Comparison of ENCODE assay signal across 17 mouse cellular contexts in the genomic region with DNA sequence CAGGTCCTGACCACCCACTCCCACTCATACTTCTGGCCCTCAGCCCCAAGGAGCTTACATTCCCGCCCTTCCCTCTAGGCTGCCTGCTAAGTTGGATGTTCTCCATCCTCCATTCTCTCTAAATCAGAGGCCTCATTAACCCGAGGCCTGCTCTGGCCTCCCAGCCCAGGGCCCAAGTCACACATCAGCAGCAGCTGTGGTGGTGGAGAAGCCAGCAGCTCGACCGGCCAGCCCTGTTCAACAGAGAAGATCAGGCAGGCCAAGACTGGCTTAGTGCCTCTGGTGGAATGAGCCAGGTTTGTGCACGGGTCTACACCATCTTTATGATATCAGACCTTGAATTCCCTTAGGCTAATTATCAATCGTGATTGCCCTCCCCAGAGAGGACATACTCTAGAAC. TPM values are rescaled to one million over a fixed set of nuclear protein-coding genes. Genes with fewer than 3 reads are reported as not detected.
DNase-seq lines count a peak whose midpoint lies in the region; ATAC-seq and TF ChIP-seq lines count a peak whose summit lies in the region.
"Had no signal": no experiment of that assay in that cellular context is flagged by ENCODE, and none has a peak within 500 bp of the region (broad histone marks: within the 10 kb centered on the region; RNA-seq: fewer than 3 reads in every experiment).

No protein-coding gene starts in this region.

- no peaks in the 10 kb centered on the region for H3K9me3 ChIP-seq in heart, embryonic 12.5 days (replicated peaks)
- no peaks in the 10 kb centered on the region for H3K9me3 ChIP-seq in hindbrain, embryonic 10.5 days
- H3K9me3 ChIP-seq: liver, embryonic 12.5 days had no signal

- H3K9ac ChIP-seq in heart, embryonic 12.5 days, result no peak overlapping the region
- H3K9ac ChIP-seq: liver, embryonic 12.5 days had no signal

- WGBS in heart, embryonic 12.5 days, result 83% methylated on average over 6 of the region's 6 CpGs
- WGBS in hindbrain, embryonic 10.5 days, result 90% methylated on average over 6 of the region's 6 CpGs
- 88% methylated on average over 6 of the region's 6 CpGs for WGBS in thymus, adult 2 months

- ATAC-seq in heart, embryonic 12.5 days (ENCODE audit: insufficient number of reproducible peaks, low FRiP score), result no peak
- ATAC-seq: liver, embryonic 12.5 days had no signal

- H3K36me3 ChIP-seq in heart, embryonic 12.5 days, result no peaks in the 10 kb centered on the region
- no peaks in the 10 kb centered on the region for H3K36me3 ChIP-seq in hindbrain, embryonic 10.5 days
- H3K36me3 ChIP-seq in thymus, adult 2 months (ENCODE audit: control insufficient read depth, insufficient read depth, low read length), result no peaks in the 10 kb centered on the region
- H3K36me3 ChIP-seq: liver, embryonic 12.5 days had no signal

- no peak for TF ChIP-seq CTCF in thymus, adult 2 months (IDR thresholded peaks at IDR 0.05; ENCODE audit: borderline replicate concordance, control insufficient read depth, extremely low read depth, insufficient read depth, low read length, poor library complexity)

- TF ChIP-seq POLR2A in thymus, adult 2 months (IDR thresholded peaks at IDR 0.05; ENCODE audit: control insufficient read depth, extremely low read depth, insufficient read depth, low read length, poor library complexity), result no peak

- peaks cover 67% of the 10 kb centered on the region for H3K4me1 ChIP-seq in heart, embryonic 12.5 days (replicated peaks)
- 0 out of 2 replicates have a peak, but pooled peaks cover 3% of the 10 kb centered on the region for H3K4me1 ChIP-seq in hindbrain, embryonic 10.5 days (replicated peaks)
- H3K4me1 ChIP-seq in thymus, adult 2 months (replicated peaks; ENCODE audit: control insufficient read depth, insufficient read depth, low read length), result no peaks in the 10 kb centered on the region

- no peaks in the 10 kb centered on the region for H3K27me3 ChIP-seq in heart, embryonic 12.5 days (replicated peaks)
- no peaks in the 10 kb centered on the region for H3K27me3 ChIP-seq in hindbrain, embryonic 10.5 days (ENCODE audit: insufficient read depth, poor library complexity, severe bottlenecking)
- no peaks in the 10 kb centered on the region for H3K27me3 ChIP-seq in thymus, adult 2 months (ENCODE audit: control insufficient read depth, insufficient read depth, low read length)
- H3K27me3 ChIP-seq: liver, embryonic 12.5 days had no signal

- H3K4me2 ChIP-seq in heart, embryonic 12.5 days, result no peak overlapping the region
- H3K4me2 ChIP-seq: liver, embryonic 12.5 days; midbrain, embryonic 11.5 days had no signal

- no peak overlapping the region for H3K4me3 ChIP-seq in heart, embryonic 12.5 days
- no peak overlapping the region for H3K4me3 ChIP-seq in hindbrain, embryonic 10.5 days
- H3K4me3 ChIP-seq in thymus, adult 2 months (ENCODE audit: control insufficient read depth, insufficient read depth, low read length), result no peak overlapping the region
- H3K4me3 ChIP-seq: left cerebral cortex, adult 2 months; liver, embryonic 12.5 days had no signal

- no peak overlapping the region for H3K27ac ChIP-seq in heart, embryonic 12.5 days (ENCODE audit: poor library complexity, severe bottlenecking)
- H3K27ac ChIP-seq in hindbrain, embryonic 10.5 days, result no peak overlapping the region
- H3K27ac ChIP-seq in thymus, adult 2 months (ENCODE audit: control insufficient read depth, insufficient read depth, low read length), result no peak overlapping the region
- H3K27ac ChIP-seq: kidney, postnatal 0 days; left cerebral cortex, adult 2 months; liver, embryonic 12.5 days had no signal

- intact Hi-C loops in heart, postnatal 14 days (cut with DNase I), result no loop called here

- peak; percentile 70 for DNase-seq in heart, adult 9 months (ENCODE audit: low spot score in 2 of 2)
- DNase-seq in urinary bladder, postnatal 14 days (ENCODE audit: low spot score), result peak; percentile 31
- DNase-seq in urinary bladder, adult 18-20 months (ENCODE audit: low spot score in 2 of 2), result no peak
- DNase-seq in heart, postnatal 14 days, result peak; percentile 60 to 72
- no peak for DNase-seq in testis, postnatal 10 days (ENCODE audit: low spot score)
- DNase-seq in hindbrain, embryonic 10.5 days (ENCODE audit: low spot score), result no peak
- DNase-seq in thymus, adult 2 months, result no peak
- DNase-seq: B cell, adult 2 months; cerebellum, adult 18-20 months; cerebellum, postnatal 36 days; kidney, adult 11 months; lung, adult 2 months had no signal

RNA-seq across cellular contexts. Expression of a gene that starts 36.1 kb away (rescaled TPM):
- polyA plus RNA-seq in heart, embryonic 12.5 days (2016; fragmentation: Nextera tagmentation; extraction: Ambion mirVana), result 34.6 and 38.2 TPM in 2 replicates
- 1 to 10 TPM; 9.2 TPM for total RNA-seq in heart, postnatal 14 days (2021)
- polyA plus RNA-seq in hindbrain, embryonic 10.5 days (2016; fragmentation: Nextera tagmentation; extraction: Ambion mirVana), result 63.8 and 87.1 TPM in 2 replicates
- 14.7 and 18.6 TPM in 2 replicates for polyA plus RNA-seq in thymus, adult 2 months (2012; rRNA removed)

Comparison
In these comparisons a context has a peak if more than half of its experiments do, and no peak if none do; other contexts are left out.
1. DNase-seq: peak in heart, adult 9 months (2 of 2), urinary bladder, postnatal 14 days (single experiment) and heart, postnatal 14 days (2 of 2); none in urinary bladder, adult 18-20 months (0 of 2), testis, postnatal 10 days (single experiment), hindbrain, embryonic 10.5 days (single experiment) and thymus, adult 2 months (single experiment).